Mouse (Mus musculus) hindbrain, embryonic 14.5 days (tissue): ENCODE measurements around the gene Zfp82. TPM values are rescaled to one million over a fixed set of nuclear protein-coding genes. Genes with fewer than 3 reads are reported as not detected.

ENCODE experiments used
- ATAC-seq: fragments of 200-750 bp; cut with Nextera tagmentation; 2 replicates; pipeline ENCODE4 v1.8.0; 2017; ENCODE audit warnings: moderate number of reproducible peaks, mild to moderate bottlenecking, moderate TSS enrichment, moderate library complexity; ENCODE audit not compliant: low FRiP score
- DNase-seq: peaks from one replicate; pipeline ENCODE4 v3.0.0-alpha.2; 2015; ENCODE audit warnings: low spot score
- H3K27ac ChIP-seq: fragments of 300-500 bp; sonication (generic); 2 replicates; pipeline ENCODE4 v1.5.1; 2014; ENCODE audit warnings: mild to moderate bottlenecking, moderate library complexity
- H3K27me3 ChIP-seq: fragments of 300-500 bp; sonication (generic); 2 replicates; pipeline ENCODE4 v1.6.1; 2014; ENCODE audit warnings: mild to moderate bottlenecking, low read length, mixed read lengths; ENCODE audit not compliant: control insufficient read depth, insufficient read depth
- H3K36me3 ChIP-seq: fragments of 300-500 bp; sonication (generic); replicated peaks from 2 replicates; pipeline ENCODE4 v1.6.1; 2014; ENCODE audit not compliant: control insufficient read depth, insufficient read depth
- H3K4me1 ChIP-seq: fragments of 300-500 bp; sonication (generic); replicated peaks from 2 replicates; pipeline ENCODE4 v1.6.1; 2014; ENCODE audit warnings: antibody characterized with exemption, low read length, mixed read lengths; ENCODE audit not compliant: control insufficient read depth, insufficient read depth
- H3K4me2 ChIP-seq: fragments of 300-500 bp; sonication (generic); replicated peaks from 2 replicates; pipeline ENCODE4 v1.6.1; 2014; ENCODE audit warnings: mild to moderate bottlenecking, moderate library complexity
- H3K4me3 ChIP-seq: fragments of 300-500 bp; sonication (generic); replicated peaks from 2 replicates; pipeline ENCODE4 v1.5.1; 2014; ENCODE audit warnings: mild to moderate bottlenecking, low read length
- H3K9ac ChIP-seq: fragments of 300-500 bp; sonication (generic); 2 replicates; pipeline ENCODE4 v1.6.1; 2014
- H3K9me3 ChIP-seq: fragments of 300-500 bp; sonication (generic); 2 replicates; pipeline ENCODE4 v1.6.1; 2016; ENCODE audit warnings: low read length; ENCODE audit not compliant: control insufficient read depth
- WGBS: fragments of 180-500 bp; shearing (Covaris S2); extraction: QIAGEN DNeasy Blood & Tissue Kit; methylation state at CpG from one replicate; pipeline ENCODE4 v1.1.7; 2014; 5-methylcytosine and 5-hydroxymethylcytosine counted together
- polyA plus RNA-seq: library from polyadenylated mRNA; unstranded; fragments of >200 nt; fragmentation: Nextera tagmentation; extraction: Ambion mirVana; gene quantifications from 2 replicates; pipeline ENCODE4 v1.2.1, GENCODE M21; 2014

The Zfp82 gene
- polyA plus RNA-seq, 1 experiment from 2014 or later = 12.2 TPM

DNA sequence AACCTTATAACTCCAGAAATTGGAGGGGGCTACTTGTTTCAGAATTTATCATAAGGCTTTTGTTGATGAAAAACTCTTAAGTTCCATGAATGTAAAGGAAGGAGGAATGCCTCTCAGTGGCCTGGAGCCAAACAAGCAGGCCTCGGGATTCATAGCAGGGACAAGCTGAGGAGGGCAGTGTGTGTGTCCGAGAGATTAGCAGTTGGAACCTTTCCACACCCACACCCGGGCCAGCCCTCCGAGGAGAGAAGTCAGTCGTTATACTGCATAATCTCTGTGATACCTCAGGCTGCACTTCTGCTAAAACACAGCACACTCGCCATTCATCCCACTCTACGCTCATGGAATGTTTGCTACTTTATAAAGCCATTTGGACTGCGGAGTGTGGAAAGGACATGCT is 48.9 kb downstream of the Zfp82 start:
- Histone ChIP-seq H3K4me2 (no peak overlapping the region), H3K4me3 (no peak overlapping the region), H3K4me1 (no peaks in the 10 kb centered on the region), H3K27me3 (no peaks in the 10 kb centered on the region), H3K27ac (no peak overlapping the region), H3K9ac (no peak overlapping the region), H3K36me3 (peaks cover 75% of the 10 kb centered on the region), H3K9me3 (no peaks in the 10 kb centered on the region)
- WGBS = 92% methylated on average over 8 of the region's 8 CpGs
- ATAC-seq (no peak), DNase-seq (no peak)

DNA sequence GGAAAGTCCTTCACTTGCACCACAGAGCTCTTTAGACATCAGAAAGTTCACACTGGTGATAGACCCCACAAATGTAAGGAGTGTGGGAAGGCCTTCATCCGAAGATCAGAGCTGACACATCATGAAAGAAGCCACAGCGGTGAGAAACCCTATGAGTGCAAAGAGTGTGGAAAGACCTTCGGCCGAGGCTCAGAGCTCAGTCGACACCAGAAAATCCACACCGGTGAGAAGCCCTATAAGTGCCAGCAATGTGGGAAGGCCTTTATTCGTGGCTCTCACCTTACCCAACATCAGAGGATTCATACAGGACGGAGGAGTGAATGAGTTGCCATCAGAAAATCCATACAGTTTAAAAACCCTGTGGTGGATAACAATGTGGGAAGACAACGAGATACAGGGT is 49.4 kb downstream of the Zfp82 start:
- H3K27me3 ChIP-seq = no peaks in the 10 kb centered on the region
- H3K4me2 ChIP-seq = no peak overlapping the region
- no peaks in the 10 kb centered on the region for H3K9me3 ChIP-seq
- ATAC-seq (no peak), DNase-seq (no peak)
- H3K27ac ChIP-seq = no peak overlapping the region
- H3K4me3 ChIP-seq = no peak overlapping the region
- 97% methylated on average over 9 of the region's 9 CpGs for WGBS
- H3K36me3 ChIP-seq = peaks cover 77% of the 10 kb centered on the region
- H3K9ac ChIP-seq = no peak overlapping the region
- H3K4me1 ChIP-seq = no peaks in the 10 kb centered on the region

DNA sequence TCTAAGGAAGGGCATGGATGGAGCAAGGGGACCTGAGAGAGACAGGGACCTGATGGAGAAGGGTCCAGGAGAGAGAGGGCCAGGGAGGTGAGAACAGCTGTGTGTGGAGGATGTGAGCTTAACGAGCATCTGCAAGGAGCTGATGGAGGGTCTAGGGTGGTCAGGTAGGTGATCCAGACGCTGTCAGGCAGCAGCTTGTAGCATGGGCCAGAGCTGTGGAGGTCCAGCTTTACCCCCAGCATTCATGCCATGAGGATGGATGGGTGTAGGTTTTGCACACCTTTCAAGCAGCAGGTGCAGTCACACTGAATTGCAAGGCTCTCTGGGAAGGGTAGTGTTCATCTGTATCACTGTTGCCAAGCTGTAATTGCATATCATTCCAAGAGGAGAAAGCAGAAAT is 53.2 kb downstream of the Zfp82 start:
- 90% methylated on average over 2 of the region's 2 CpGs for WGBS
- no peak overlapping the region for H3K4me2 ChIP-seq
- H3K4me3 ChIP-seq = no peak overlapping the region
- ATAC-seq = no peak
- H3K27me3 ChIP-seq = no peaks in the 10 kb centered on the region
- no peaks in the 10 kb centered on the region for H3K9me3 ChIP-seq
- peaks cover 85% of the 10 kb centered on the region for H3K36me3 ChIP-seq
- H3K9ac ChIP-seq = no peak overlapping the region
- H3K4me1 ChIP-seq = no peaks in the 10 kb centered on the region
- no peak overlapping the region for H3K27ac ChIP-seq
- DNase-seq = no peak

DNA sequence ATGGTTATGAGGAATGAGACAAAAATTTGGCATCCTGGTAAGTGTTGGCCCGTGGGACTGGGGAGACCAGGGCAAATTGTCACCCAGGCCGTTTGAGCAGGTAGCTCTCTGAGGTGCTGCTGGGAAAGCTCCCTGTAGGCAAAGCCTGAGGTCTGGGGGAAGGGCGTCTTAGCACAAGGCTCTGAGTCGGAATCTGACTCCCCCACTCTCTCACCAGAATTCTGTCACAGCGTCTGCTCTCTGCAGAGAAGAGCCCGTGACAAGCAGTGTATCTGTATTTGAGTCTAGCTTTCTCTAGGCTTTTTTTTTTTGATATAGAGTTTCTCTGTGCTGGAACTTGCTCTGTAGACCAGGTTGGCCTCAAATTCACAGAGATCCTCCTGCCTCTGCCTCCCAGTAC is 55.5 kb downstream of the Zfp82 start:
- peaks cover 75% of the 10 kb centered on the region for H3K36me3 ChIP-seq
- DNase-seq = no peak
- H3K4me1 ChIP-seq = no peaks in the 10 kb centered on the region
- 83% methylated on average over 6 of the region's 6 CpGs for WGBS
- no peaks in the 10 kb centered on the region for H3K27me3 ChIP-seq
- no peak for ATAC-seq
- no peak overlapping the region for H3K9ac ChIP-seq
- H3K9me3 ChIP-seq = no peaks in the 10 kb centered on the region
- H3K27ac ChIP-seq = no peak overlapping the region
- H3K4me2 ChIP-seq = no peak overlapping the region
- no peak overlapping the region for H3K4me3 ChIP-seq

DNA sequence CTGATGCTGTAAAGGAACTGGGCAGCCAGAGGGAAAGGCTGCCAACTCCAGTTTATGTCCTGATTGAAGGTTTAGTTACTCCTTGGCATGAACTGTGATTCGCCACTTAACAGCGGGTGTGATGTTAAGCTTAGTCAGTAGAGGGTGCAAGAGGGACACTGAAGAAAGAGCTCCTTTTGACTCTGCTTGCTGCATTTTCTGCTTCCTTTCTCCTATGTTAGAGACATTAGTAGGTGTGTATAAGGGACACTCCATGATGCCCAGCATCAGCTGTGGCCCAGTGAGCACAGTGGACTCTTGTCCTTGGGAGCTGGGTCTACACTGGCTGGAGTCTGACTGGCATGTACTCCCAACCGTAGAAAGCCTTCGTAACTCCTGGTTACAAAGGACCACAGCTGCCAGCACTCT is 59.7 kb downstream of the Zfp82 start:
- peak; percentile 77 for DNase-seq
- H3K9me3 ChIP-seq = no peaks in the 10 kb centered on the region
- no peaks in the 10 kb centered on the region for H3K27me3 ChIP-seq
- H3K4me3 ChIP-seq = no peak overlapping the region
- H3K4me1 ChIP-seq = peaks cover 17% of the 10 kb centered on the region
- WGBS = 82% methylated on average over 4 of the region's 4 CpGs
- H3K36me3 ChIP-seq = peaks cover 48% of the 10 kb centered on the region
- H3K4me2 ChIP-seq = no peak overlapping the region
- H3K27ac ChIP-seq = no peak overlapping the region; the same call in 1 of the 2 replicates
- peak; percentile 18; the same call in 1 of the 2 replicates for ATAC-seq
- H3K9ac ChIP-seq = no peak overlapping the region

DNA sequence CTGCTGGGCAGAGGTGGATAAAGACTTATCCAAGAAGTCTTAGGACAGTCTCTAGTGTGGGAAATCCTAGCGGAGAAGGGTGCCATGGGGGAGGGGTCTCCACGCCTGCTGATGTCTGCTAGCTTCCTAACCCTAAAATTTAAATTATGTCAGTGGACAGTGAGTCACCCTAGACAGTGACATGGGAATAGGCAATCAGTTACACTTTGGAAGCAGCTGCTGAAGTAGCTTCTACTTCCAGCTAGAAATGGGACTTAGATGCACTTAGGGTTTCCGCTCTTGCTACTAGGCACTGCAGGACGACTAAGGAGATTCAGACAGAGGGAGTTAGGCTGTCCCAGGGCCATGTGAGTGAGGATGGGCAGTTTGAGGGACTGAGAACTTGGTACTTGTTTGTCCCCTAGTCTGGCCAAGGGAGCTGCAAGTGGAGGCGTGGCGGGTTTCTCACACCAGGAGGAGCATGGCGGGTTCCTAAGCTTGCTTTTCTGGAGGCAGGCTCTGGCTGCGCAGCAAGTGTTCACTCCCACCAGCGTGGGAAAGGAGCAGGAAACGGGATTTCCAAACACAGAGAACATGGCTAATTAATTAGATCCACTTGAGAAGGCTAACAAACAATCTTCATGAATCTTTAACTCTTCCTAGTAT is 62.0 kb downstream of the Zfp82 start:
- WGBS = 75% methylated on average over 10 of the region's 10 CpGs
- peaks cover 40% of the 10 kb centered on the region for H3K36me3 ChIP-seq
- no peak overlapping the region for H3K27ac ChIP-seq
- no peak overlapping the region for H3K4me3 ChIP-seq
- H3K4me2 ChIP-seq = no peak overlapping the region
- no peaks in the 10 kb centered on the region for H3K27me3 ChIP-seq
- ATAC-seq (no peak), DNase-seq (no peak)
- H3K9ac ChIP-seq = no peak overlapping the region
- H3K4me1 ChIP-seq = peaks cover 17% of the 10 kb centered on the region
- no peaks in the 10 kb centered on the region for H3K9me3 ChIP-seq

DNA sequence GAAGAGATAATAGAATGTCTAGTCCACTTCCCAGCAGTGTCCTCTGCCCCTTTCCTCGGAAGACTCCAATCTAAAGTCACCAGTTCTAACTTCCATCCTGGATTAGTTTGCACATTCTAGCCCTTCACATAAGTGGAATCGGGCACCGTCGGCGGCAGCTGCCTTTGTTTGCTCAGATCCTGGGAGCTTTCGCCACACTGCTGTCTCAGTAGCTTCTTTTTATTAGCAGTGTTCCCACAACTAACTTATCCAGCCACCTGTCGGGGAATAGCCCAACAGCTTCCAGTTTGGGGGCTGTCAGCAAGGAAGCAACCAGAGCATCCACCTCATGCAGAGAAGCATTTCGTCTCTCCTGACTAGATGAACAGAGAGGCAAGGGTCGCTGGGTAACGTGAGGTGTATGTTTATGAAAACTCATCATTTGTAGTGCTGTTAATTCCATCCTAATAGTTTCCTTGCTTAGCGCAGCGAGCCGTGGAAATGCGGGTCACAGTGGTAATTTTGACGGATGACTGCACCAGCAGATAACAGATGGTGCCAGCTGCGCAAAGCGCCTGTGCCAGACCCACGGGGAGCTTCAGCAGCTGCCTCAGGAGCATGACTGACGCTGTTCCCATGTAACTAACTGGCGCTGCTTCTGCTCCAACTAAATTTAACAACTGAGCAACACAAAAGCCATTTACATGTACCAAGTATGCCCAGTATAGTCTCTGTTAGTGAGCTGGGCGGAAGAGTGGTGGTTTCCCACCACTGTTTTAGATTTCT is 63.2 kb downstream of the Zfp82 start:
- DNase-seq = peak; percentile 69
- Histone ChIP-seq H3K27ac (peak overlapping the region; percentile 29; the same call in 1 of the 2 replicates), H3K27me3 (no peaks in the 10 kb centered on the region), H3K4me2 (no peak overlapping the region; the same call in 1 of the 2 replicates), H3K36me3 (peaks cover 38% of the 10 kb centered on the region), H3K4me3 (no peak overlapping the region), H3K9ac (no peak overlapping the region), H3K9me3 (no peaks in the 10 kb centered on the region), H3K4me1 (peaks cover 17% of the 10 kb centered on the region)
- WGBS = 28% methylated on average over 21 of the region's 21 CpGs
- ATAC-seq = peak; percentile 81; the same call in 1 of the 2 replicates

DNA sequence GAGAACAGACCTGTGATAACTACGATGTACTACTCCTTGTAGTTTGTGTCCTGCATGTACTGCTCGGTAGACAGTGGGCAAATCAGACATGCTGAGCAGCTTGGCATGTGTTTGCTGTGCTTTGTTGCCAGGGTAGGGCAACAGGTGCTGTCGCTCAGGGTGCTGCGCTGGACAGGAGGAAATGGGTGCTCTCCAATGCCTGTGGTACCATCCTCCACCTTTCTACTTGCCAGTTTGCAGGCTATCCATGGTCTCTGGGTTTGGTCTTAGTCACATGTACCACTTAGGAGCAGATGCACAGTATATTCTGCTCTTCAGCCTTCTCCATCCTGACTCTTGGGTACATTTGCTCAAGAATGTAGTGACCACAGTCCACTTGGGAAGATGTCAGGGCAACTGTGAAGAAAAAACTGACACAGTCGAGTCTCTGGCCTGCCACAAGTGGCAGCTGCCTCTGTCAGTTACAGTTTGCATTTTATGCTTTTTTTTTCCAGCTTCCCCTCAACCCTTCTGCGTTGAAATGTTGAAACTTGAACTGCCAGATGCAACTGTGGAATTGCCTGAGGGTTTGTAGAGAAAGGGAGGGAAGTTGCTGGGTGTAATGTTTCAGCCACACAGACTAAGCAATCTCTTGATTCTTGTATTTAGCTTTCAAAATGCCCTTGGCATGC is 64.5 kb downstream of the Zfp82 start:
- Histone ChIP-seq H3K27ac (no peak overlapping the region), H3K4me1 (peaks cover 17% of the 10 kb centered on the region), H3K4me3 (no peak overlapping the region), H3K27me3 (no peaks in the 10 kb centered on the region), H3K4me2 (no peak overlapping the region), H3K9ac (no peak overlapping the region), H3K36me3 (peaks cover 25% of the 10 kb centered on the region), H3K9me3 (no peaks in the 10 kb centered on the region)
- 82% methylated on average over 6 of the region's 6 CpGs for WGBS
- ATAC-seq (no peak), DNase-seq (no peak)

DNA sequence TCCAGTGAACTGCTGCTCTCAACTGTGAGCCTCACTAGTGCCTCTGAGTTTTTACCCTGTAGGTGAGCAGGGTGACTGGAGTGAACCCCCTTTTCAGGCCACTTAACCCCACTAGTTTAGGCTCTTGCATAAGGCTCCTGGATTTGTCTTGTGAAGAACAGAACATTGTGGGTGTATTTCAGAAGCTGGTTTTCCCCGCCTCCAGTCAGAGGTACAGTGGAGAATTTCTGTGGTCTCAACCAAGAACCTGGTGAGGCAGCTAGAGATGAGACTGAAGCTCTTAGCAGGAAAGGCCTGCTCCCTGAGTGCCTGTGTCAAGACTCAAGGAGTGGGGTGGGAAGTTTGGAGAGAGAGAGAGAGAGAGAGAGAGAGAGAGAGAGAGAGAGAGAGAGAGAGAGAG is 65.1 kb downstream of the Zfp82 start:
- peaks cover 29% of the 10 kb centered on the region for H3K36me3 ChIP-seq
- peaks cover 17% of the 10 kb centered on the region for H3K4me1 ChIP-seq
- 90% methylated on average over 1 of the region's 1 CpGs for WGBS
- DNase-seq = no peak
- ATAC-seq = no peak
- H3K9me3 ChIP-seq = no peaks in the 10 kb centered on the region
- no peaks in the 10 kb centered on the region for H3K27me3 ChIP-seq
- no peak overlapping the region for H3K9ac ChIP-seq
- H3K4me2 ChIP-seq = no peak overlapping the region
- no peak overlapping the region for H3K27ac ChIP-seq
- H3K4me3 ChIP-seq = no peak overlapping the region
